Mouse (Mus musculus) midbrain, embryonic 11.5 days (tissue): Measurements from ENCODE around the gene Mylk. TPM values are rescaled to one million over a fixed set of nuclear protein-coding genes. Genes with fewer than 3 reads are reported as not detected.

Experiments used
- ATAC-seq: fragments of 200-750 bp; cut with Nextera tagmentation; 2 replicates; pipeline ENCODE4 v1.8.0; 2017; ENCODE audit warnings: moderate TSS enrichment, moderate library complexity; ENCODE audit not compliant: low FRiP score
- DNase-seq: peaks from one replicate; pipeline ENCODE4 v3.0.0; 2015; ENCODE audit warnings: low spot score; ENCODE audit errors: missing footprints
- H3K27ac ChIP-seq: fragments of 300-500 bp; sonication (generic); 2 replicates; pipeline ENCODE4 v1.5.1; 2014; ENCODE audit warnings: low read depth, low read length
- H3K27me3 ChIP-seq: fragments of 300-500 bp; sonication (generic); 2 replicates; pipeline ENCODE4 v1.6.1; 2014; ENCODE audit warnings: mild to moderate bottlenecking, low read length, moderate library complexity, mixed read lengths; ENCODE audit not compliant: control insufficient read depth, insufficient read depth
- H3K36me3 ChIP-seq: fragments of 300-500 bp; sonication (generic); 2 replicates; pipeline ENCODE4 v1.6.1; 2014; ENCODE audit warnings: mild to moderate bottlenecking, low read length, moderate library complexity, mixed read lengths; ENCODE audit not compliant: control insufficient read depth, insufficient read depth
- H3K4me1 ChIP-seq: fragments of 300-500 bp; sonication (generic); 2 replicates; pipeline ENCODE4 v1.6.1; 2014; ENCODE audit warnings: low read length; ENCODE audit not compliant: control insufficient read depth, insufficient read depth
- H3K4me2 ChIP-seq: fragments of 300-500 bp; sonication (generic); 2 replicates; pipeline ENCODE4 v1.6.1; 2014; ENCODE audit warnings: mild to moderate bottlenecking, moderate library complexity
- H3K4me3 ChIP-seq: fragments of 300-500 bp; sonication (generic); 2 replicates; pipeline ENCODE4 v1.5.1; 2014; ENCODE audit warnings: low read depth, low read length
- H3K9ac ChIP-seq: fragments of 300-500 bp; sonication (generic); 2 replicates; pipeline ENCODE4 v1.6.1; 2014; ENCODE audit warnings: low read length
- H3K9me3 ChIP-seq: fragments of 300-500 bp; sonication (generic); 2 replicates; pipeline ENCODE4 v1.6.1; 2016; ENCODE audit warnings: low read length; ENCODE audit not compliant: control insufficient read depth
- WGBS: fragments of 180-500 bp; shearing (Covaris S2); extraction: QIAGEN DNeasy Blood & Tissue Kit; methylation state at CpG from one replicate; pipeline ENCODE4 v1.1.7; 2014; 5-methylcytosine and 5-hydroxymethylcytosine counted together
- polyA plus RNA-seq: library from polyadenylated mRNA; unstranded; fragments of >200 nt; fragmentation: Nextera tagmentation; extraction: Ambion mirVana; gene quantifications from 2 replicates; pipeline ENCODE4 v1.2.1, GENCODE M21; 2014

The Mylk gene
- polyA plus RNA-seq, 1 experiment from 2014 or later: 6.9 TPM

DNA sequence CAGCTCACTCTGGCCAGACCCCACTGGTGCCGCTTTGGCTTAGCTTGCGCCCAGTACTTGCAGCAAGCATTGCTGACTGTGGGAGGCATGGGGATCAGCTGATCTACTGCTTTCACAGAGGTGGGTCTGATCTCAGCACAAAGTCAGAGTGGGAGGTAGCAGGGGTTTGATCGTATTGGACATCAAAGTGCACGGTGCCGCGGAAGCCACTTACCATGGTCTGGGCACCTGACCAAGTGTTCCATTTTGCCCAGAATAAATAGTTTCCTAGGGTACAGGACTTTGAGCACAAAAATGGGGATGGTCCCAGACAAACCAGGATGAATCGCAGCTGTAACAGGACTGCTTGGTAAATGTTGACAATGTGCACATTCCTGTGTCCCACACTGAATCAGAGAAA is 236.0 kb downstream of the Mylk start:
- Histone ChIP-seq H3K36me3 (no peaks in the 10 kb centered on the region), H3K9me3 (no peaks in the 10 kb centered on the region), H3K4me1 (no peaks in the 10 kb centered on the region; the same call in 1 of the 2 replicates), H3K27ac (no peak overlapping the region), H3K27me3 (no peaks in the 10 kb centered on the region), H3K4me3 (no peak overlapping the region), H3K4me2 (no peak overlapping the region), H3K9ac (no peak overlapping the region)
- no peak for ATAC-seq
- DNase-seq: no peak
- WGBS: 91% methylated on average over 7 of the region's 7 CpGs

DNA sequence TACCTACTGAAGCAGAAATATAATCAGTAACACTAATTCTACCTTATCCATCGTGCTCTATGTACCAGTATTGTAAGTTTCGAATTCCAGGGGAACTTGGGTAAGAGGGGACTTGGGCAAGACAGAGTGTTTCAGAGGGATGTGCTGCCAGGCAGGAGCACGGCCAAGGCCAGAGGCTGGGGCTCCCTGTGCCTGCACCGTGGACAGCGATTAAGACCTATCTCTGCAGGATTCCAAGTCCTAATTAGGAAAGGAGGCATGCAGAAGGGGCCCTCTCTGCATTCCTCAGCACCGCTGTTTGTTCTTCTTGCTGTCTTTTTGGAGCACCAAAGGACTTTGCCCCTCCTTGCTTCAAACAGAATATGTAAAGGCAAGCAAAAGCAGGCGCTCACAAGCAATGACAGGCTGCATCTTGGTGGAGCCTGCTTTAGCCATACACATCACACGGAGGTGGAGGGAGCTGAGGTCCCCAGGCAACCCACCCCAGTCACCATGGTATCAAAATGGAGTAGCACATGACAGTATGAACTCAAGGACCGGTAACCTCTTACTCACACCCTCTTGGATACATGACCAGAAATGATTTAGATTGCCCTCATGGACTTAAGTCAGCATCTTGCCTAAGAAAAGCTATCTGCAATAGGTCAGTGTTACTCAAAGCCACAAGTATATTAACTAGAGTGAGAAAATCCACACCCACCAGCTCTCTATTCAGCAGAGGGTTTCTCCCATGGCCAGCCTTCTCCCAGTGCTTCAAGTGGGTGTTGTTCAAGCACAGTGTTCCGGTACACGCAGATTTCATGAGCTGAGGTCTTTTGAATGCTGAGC is 239.4 kb downstream of the Mylk start:
- ATAC-seq: no peak
- Histone ChIP-seq H3K27ac (no peak overlapping the region), H3K27me3 (no peaks in the 10 kb centered on the region)

DNA sequence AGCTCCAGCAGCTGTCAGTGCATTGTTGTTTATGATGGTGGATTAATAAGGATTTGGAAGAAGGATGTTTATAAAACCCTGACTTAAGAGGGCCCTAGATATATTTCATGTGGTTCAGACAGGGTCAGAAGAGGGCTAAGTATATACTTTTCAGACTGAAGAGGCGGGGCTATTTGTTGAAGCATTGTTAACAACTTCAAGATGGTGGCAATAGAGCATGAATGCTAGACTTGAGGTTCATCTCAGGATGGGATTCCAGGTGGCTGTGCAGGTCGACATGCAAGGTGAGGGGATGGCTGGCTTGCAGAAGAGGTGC is 240.0 kb downstream of the Mylk start:
- Histone ChIP-seq H3K27me3 (no peaks in the 10 kb centered on the region), H3K4me1 (no peaks in the 10 kb centered on the region; the same call in 1 of the 2 replicates), H3K4me2 (no peak overlapping the region), H3K27ac (no peak overlapping the region), H3K36me3 (no peaks in the 10 kb centered on the region), H3K9ac (no peak overlapping the region), H3K9me3 (no peaks in the 10 kb centered on the region), H3K4me3 (no peak overlapping the region)
- ATAC-seq (no peak), DNase-seq (no peak)
- 87% methylated on average over 2 of the region's 2 CpGs for WGBS

More for the DNA sequence above, 239.4 kb downstream of the Mylk start:
- Histone ChIP-seq H3K4me3 (no peak overlapping the region), H3K36me3 (no peaks in the 10 kb centered on the region), H3K4me1 (no peaks in the 10 kb centered on the region; the same call in 1 of the 2 replicates), H3K9ac (no peak overlapping the region), H3K9me3 (no peaks in the 10 kb centered on the region), H3K4me2 (no peak overlapping the region)
- WGBS: 60% methylated on average over 11 of the region's 11 CpGs
- DNase-seq: no peak

DNA sequence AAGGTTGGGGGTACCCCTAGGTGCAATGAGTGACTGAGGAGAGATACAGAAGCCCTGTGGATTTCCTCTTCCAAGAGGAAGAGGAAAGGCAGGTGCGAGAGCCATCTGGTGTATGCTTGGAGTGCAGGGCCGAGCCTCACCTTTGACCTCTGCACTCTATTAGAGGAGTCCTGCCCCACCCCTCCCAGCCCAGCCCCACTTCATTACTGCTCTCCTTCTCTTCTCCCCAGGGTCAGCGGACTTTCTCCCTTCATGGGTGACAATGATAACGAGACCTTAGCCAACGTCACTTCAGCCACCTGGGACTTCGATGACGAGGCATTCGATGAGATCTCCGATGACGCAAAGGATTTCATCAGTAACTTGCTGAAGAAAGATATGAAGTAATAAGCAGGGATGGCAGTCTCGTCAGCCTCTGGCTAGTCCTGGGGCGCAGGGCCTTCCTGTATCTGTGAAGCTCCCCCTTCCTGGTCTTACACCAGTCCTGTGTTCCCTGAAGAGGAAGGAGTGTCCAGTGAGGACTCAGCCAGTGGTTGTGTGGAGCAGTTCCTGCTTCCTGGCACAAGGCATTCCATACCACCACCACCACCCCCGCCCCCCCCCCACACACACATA is 241.3 kb downstream of the Mylk start:
- WGBS: 88% methylated on average over 13 of the region's 13 CpGs
- Histone ChIP-seq H3K36me3 (no peaks in the 10 kb centered on the region), H3K4me1 (no peaks in the 10 kb centered on the region; the same call in 1 of the 2 replicates), H3K27ac (no peak overlapping the region), H3K9me3 (no peaks in the 10 kb centered on the region), H3K9ac (no peak overlapping the region), H3K4me3 (no peak overlapping the region), H3K27me3 (no peaks in the 10 kb centered on the region), H3K4me2 (no peak overlapping the region)
- DNase-seq (no peak), ATAC-seq (no peak)

DNA sequence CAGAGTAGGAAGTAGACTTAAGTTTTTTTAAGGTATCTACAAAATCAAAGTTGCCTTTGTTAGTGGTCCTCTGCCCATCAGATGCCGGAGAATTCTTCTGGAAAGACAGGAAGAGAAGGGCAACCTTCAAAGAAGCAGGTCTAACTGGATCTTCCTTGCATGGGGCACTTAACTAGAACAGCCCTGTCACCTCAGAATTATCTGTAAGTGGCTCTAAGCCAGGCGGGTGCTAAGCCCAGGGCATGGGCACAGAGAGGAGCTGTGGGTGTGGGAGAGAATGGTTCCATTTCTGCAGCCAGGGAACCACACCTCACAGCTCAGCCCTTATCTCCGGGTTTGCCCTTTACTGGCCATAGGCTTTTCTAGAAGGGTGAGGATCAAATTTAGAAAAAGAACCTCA is 246.4 kb downstream of the Mylk start:
- 85% methylated on average over 3 of the region's 3 CpGs for WGBS
- Histone ChIP-seq H3K9me3 (no peaks in the 10 kb centered on the region), H3K9ac (no peak overlapping the region), H3K36me3 (no peaks in the 10 kb centered on the region), H3K27me3 (no peaks in the 10 kb centered on the region), H3K4me1 (peaks cover 2% of the 10 kb centered on the region; the same call in 1 of the 2 replicates), H3K4me3 (no peak overlapping the region), H3K4me2 (no peak overlapping the region), H3K27ac (no peak overlapping the region)
- no peak for DNase-seq
- ATAC-seq: no peak

DNA sequence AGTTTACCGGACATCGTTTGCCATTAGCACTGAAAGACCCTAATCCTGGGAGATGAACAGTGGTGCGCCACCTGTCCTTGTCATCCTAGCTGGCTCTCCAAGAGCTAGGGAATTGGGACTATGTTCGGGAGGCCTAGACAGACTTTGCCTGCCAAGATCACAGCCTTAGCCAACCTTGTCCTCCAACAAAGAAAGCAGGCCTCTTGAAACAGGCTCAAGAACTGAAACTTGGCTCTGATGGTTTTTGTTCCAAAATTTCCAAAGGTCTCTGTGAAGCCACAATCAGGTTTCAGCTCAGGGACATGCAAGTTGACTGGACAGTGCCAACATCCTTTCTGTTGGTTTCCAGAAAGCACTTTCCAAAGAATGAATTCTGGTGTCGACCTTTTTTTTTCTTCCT is 247.8 kb downstream of the Mylk start:
- H3K36me3 ChIP-seq: no peaks in the 10 kb centered on the region
- WGBS: 92% methylated on average over 5 of the region's 5 CpGs

DNA sequence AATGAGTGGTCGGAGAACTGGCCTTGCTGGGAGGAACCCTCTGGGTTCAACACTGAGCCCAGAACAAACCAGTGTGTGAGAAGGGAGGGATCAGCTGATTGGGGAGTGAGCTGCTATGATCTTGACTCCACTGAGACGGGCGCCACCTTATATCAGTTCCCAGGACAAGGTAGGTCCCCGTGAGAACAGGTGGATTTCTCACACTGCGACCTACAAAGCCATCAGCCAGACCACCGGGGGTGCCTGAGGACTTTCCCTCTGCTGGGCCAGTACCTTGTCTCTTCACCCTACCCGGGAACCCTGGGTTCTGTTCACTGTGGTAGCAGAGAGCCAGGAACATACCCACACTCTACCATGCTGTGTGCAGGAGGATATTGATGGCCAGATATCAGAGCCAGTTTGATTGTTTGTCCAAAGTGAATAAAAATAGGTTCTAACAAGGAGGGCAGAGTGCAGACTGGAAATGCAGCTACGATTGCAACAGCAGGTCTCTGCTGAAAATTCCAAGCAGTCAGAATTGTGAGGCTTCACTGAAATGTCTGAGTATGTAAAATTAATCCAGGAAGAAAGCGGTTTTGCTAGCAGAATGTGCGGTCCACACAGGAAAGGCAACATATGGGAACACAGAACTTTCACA is 248.8 kb downstream of the Mylk start:
- no peak overlapping the region for H3K27ac ChIP-seq
- H3K9ac ChIP-seq: no peak overlapping the region
- H3K4me1 ChIP-seq: peaks cover 2% of the 10 kb centered on the region; the same call in 1 of the 2 replicates
- H3K36me3 ChIP-seq: no peaks in the 10 kb centered on the region
- H3K4me2 ChIP-seq: no peak overlapping the region
- H3K27me3 ChIP-seq: no peaks in the 10 kb centered on the region
- H3K9me3 ChIP-seq: no peaks in the 10 kb centered on the region
- H3K4me3 ChIP-seq: no peak overlapping the region
- ATAC-seq (no peak), DNase-seq (no peak)
- WGBS: 91% methylated on average over 10 of the region's 10 CpGs

More for the DNA sequence above, 247.8 kb downstream of the Mylk start:
- no peak overlapping the region for H3K4me3 ChIP-seq
- H3K27me3 ChIP-seq: no peaks in the 10 kb centered on the region
- H3K27ac ChIP-seq: no peak overlapping the region
- H3K9ac ChIP-seq: no peak overlapping the region
- DNase-seq: no peak
- H3K4me2 ChIP-seq: no peak overlapping the region
- H3K4me1 ChIP-seq: peaks cover 2% of the 10 kb centered on the region; the same call in 1 of the 2 replicates
- H3K9me3 ChIP-seq: no peaks in the 10 kb centered on the region
- no peak for ATAC-seq

DNA sequence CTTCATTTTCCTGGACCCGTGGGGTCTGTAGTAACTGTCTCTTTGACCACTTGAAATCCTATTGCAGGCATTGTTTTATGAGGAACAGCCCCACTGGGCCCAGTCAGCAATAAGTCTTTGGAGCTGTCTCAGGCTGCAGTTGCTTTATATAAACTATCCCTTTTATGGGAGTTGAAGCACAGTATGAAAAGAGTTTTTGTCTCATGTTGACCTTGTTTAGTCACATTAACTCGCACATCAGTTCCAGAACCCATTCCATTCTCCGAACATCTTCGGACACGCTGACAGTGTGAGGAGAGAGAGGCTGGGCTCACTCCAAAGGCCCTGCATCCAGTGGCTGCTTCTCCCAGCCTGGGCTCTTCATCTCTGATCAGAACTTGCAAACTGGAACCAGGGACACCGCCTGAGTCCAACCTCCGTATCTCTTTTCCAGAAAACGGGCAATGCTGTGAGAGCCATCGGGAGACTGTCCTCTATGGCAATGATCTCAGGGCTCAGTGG is 249.7 kb downstream of the Mylk start:
- Histone ChIP-seq H3K36me3 (no peaks in the 10 kb centered on the region), H3K4me2 (no peak overlapping the region), H3K4me3 (no peak overlapping the region), H3K27ac (no peak overlapping the region), H3K4me1 (peaks cover 2% of the 10 kb centered on the region; the same call in 1 of the 2 replicates), H3K9ac (no peak overlapping the region), H3K9me3 (no peaks in the 10 kb centered on the region), H3K27me3 (no peaks in the 10 kb centered on the region)
- WGBS: 77% methylated on average over 9 of the region's 9 CpGs
- DNase-seq (no peak), ATAC-seq (no peak)

DNA sequence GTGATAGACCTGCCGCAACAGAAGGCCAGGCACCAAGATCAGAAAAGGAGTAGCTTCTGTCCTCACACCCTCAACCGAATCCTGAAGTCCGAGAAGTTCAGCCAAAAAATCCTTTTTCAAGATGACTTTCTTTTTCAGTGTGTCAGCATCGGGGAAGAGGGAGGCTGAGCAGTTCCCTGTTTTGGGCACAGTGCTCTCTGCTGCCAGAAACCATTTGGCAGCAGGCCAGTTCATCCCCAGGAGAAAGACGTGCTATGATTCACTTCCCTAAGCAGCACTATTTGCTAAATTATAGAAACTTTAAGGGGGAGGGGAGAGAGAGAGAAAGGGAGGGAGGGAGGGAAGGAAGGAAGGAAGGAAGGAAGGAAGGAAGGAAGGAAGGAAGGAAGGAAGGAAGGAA is 251.1 kb downstream of the Mylk start:
- no peak for ATAC-seq
- Histone ChIP-seq H3K9ac (no peak overlapping the region), H3K4me1 (peaks cover 2% of the 10 kb centered on the region; the same call in 1 of the 2 replicates), H3K27me3 (no peaks in the 10 kb centered on the region), H3K4me3 (no peak overlapping the region), H3K9me3 (no peaks in the 10 kb centered on the region), H3K36me3 (no peaks in the 10 kb centered on the region), H3K27ac (no peak overlapping the region), H3K4me2 (no peak overlapping the region)
- 82% methylated on average over 5 of the region's 5 CpGs for WGBS
- no peak for DNase-seq
